Mouse (Mus musculus): ENCODE data around the gene Cdh6.

DNA sequence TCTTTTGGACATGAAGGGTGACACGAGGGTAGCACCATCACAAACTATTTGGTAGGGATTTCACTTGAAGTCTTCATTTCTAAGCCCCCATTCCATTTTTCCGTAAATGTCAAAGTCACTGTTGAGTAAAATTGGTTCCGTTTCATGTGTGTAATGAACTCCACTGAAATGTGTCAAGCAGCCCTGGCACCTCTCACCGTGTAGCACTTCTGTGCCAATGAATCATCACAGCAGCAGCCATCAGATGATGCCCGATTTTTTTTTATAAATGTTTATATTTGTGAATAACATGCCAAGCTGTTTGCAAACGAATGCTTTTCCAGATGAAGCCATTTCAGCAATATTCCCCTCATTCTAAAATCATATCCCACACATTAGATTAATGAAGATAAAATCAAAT is 75.6 kb downstream of the Cdh6 start:
- TF ChIP-seq CTCF (IDR thresholded peaks at IDR 0.05; ENCODE audit: borderline replicate concordance, control insufficient read depth, extremely low read depth, insufficient read depth, low read length, poor library complexity) = no peak
- no peak for TF ChIP-seq POLR2A (IDR thresholded peaks at IDR 0.05; ENCODE audit: control insufficient read depth, extremely low read depth, insufficient read depth, low read length, poor library complexity)
